Mouse (Mus musculus) thymus, adult 2 months (tissue): Measurements from ENCODE around the gene Smad9.

Experiments used
- CTCF ChIP-seq: fragments of 200-500 bp; IDR thresholded peaks from 2 replicates; pipeline ENCODE4 v1.5.1; 2012; ENCODE audit warnings: mild to moderate bottlenecking, control low read depth, low read length, moderate library complexity, borderline replicate concordance; ENCODE audit not compliant: control insufficient read depth, poor library complexity, insufficient read depth; ENCODE audit errors: extremely low read depth
- POLR2A ChIP-seq: fragments of 200-500 bp; IDR thresholded peaks from 2 replicates; pipeline ENCODE4 v1.6.1; 2012; ENCODE audit warnings: mild to moderate bottlenecking, low read length, control low read depth, moderate library complexity; ENCODE audit not compliant: control insufficient read depth, poor library complexity, insufficient read depth; ENCODE audit errors: extremely low read depth

DNA sequence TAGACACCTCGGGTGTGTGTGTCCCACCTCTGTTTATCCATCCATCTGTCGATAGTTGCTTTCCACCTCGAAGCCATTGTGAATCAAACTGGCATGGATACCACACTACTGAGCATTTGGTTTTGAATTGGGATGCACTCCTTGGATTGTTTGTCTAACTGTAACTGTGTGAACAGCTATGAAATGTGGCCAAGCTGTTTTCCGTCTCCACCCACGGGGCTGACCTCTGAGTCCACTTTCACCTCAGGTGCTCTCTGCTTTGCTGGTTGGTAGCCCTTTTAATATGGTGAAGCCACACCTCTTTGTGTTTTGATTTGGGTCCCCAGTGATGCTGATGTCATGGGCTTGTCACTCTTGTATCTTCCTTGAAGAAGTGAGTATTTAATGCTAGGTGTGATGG lies 11.4 kb downstream of the Smad9 start:
- TF ChIP-seq POLR2A (no peak), CTCF (no peak)
